Mouse (Mus musculus): ENCODE measurements around the gene Traf3ip3. TPM values are rescaled to one million over a fixed set of nuclear protein-coding genes. Genes with fewer than 3 reads are reported as not detected.
A peak's percentile ranks its signal among the peaks of the same experiment; 100 is the strongest.

The Traf3ip3 gene
- total and polyA plus RNA-seq, 3 experiments = 5.2 to 9.7 TPM; not detected in 1

GRCm38 (mm10) chr1:193198312-193198711 lies 3.2 kb downstream of the Traf3ip3 start:
- Histone ChIP-seq H3K9ac (ENCODE audit: control insufficient read depth, low read depth, low read length, poor library complexity, severe bottlenecking) (no peak overlapping the region), H3K79me2 (ENCODE audit: control insufficient read depth, insufficient read depth, low read length, poor library complexity) (no peaks in the 10 kb centered on the region), H3K36me3 (ENCODE audit: control insufficient read depth in 1 of 2, insufficient read depth in 2 of 2, low read length in 2 of 2) (peaks cover 0 to 21% of the 10 kb centered on the region in 2 experiments; a peak in 2 of 4 replicates), H3K4me3 (ENCODE audit: control insufficient read depth in 1 of 2, insufficient read depth in 1 of 2, low read depth in 2 of 2, low read length in 2 of 2) (no peak overlapping the region), H3K27me3 (ENCODE audit: control insufficient read depth in 1 of 2, insufficient read depth in 2 of 2, low read length in 2 of 2) (no peaks in the 10 kb centered on the region), H3K9me3 (replicated peaks; ENCODE audit: insufficient read depth, low read length) (no peaks in the 10 kb centered on the region), H3K4me1 (ENCODE audit: control insufficient read depth in 1 of 2, insufficient read depth in 2 of 2, low read length in 2 of 2) (peaks cover 0 to 30% of the 10 kb centered on the region in 2 experiments; a peak in 3 of 4 replicates), H3K27ac (ENCODE audit: control insufficient read depth, low read depth, low read length) (no peak overlapping the region)
- TF ChIP-seq MEF2A (IDR thresholded peaks at IDR 0.05; ENCODE audit: extremely low read depth, insufficient replicate concordance, low read depth, low read length, poor library complexity, severe bottlenecking) (peak; percentile 34; the same call in 1 of the 2 replicates), CTCF (IDR thresholded peaks at IDR 0.05 in 2 of 3, conservative IDR thresholded peaks at IDR 0.05 in 1 of 3; ENCODE audit: control insufficient read depth in 1 of 3, insufficient read depth in 1 of 3, low read depth in 2 of 3, low read length in 3 of 3, poor library complexity in 1 of 3, severe bottlenecking in 1 of 3) (peak in 1 of 3 experiments; percentile 4; a peak in 1 of 6 replicates), POLR2A (IDR thresholded peaks at IDR 0.05; ENCODE audit: control insufficient read depth in 1 of 2, insufficient read depth in 1 of 2, low read depth in 1 of 2, low read length in 2 of 2, poor library complexity in 1 of 2) (no peak), USF2 (IDR thresholded peaks at IDR 0.05; ENCODE audit: borderline replicate concordance in 1 of 2, insufficient read depth in 1 of 2, low read depth in 1 of 2, low read length in 2 of 2) (no peak), MAFK (IDR thresholded peaks at IDR 0.05; ENCODE audit: borderline replicate concordance, low read depth, low read length) (no peak)
- DNase-seq (ENCODE audit: low read depth, low spot score) = peak; percentile 18

- no peaks in the 10 kb centered on the region for H3K27me3 ChIP-seq (ENCODE audit: control insufficient read depth in 1 of 2, insufficient read depth in 2 of 2, low read length in 2 of 2)
- no peaks in the 10 kb centered on the region for H3K9me3 ChIP-seq (replicated peaks; ENCODE audit: insufficient read depth, low read length)
- H3K9ac ChIP-seq (ENCODE audit: control insufficient read depth, low read depth, low read length, poor library complexity, severe bottlenecking) = no peak overlapping the region
- no peak overlapping the region for H3K4me3 ChIP-seq (ENCODE audit: control insufficient read depth in 1 of 2, insufficient read depth in 1 of 2, low read depth in 2 of 2, low read length in 2 of 2)
- H3K36me3 ChIP-seq (ENCODE audit: control insufficient read depth in 1 of 2, insufficient read depth in 2 of 2, low read length in 2 of 2) = peaks cover 0 to 21% of the 10 kb centered on the region in 2 experiments; a peak in 2 of 4 replicates
- DNase-seq (ENCODE audit: low read depth, low spot score) = peak; percentile 20
- no peaks in the 10 kb centered on the region for H3K79me2 ChIP-seq (ENCODE audit: control insufficient read depth, insufficient read depth, low read length, poor library complexity)
- TF ChIP-seq TCF12 (IDR thresholded peaks at IDR 0.05; ENCODE audit: low read depth, low read length) (peak; percentile 16; the same call in 1 of the 2 replicates), GABPA (IDR thresholded peaks at IDR 0.05; ENCODE audit: low read depth, low read length) (no peak), TAL1 (IDR thresholded peaks at IDR 0.05; ENCODE audit: low read length) (peak; percentile 53), EP300 (IDR thresholded peaks at IDR 0.05; ENCODE audit: low read depth in 1 of 2, low read length in 2 of 2) (peak in 1 of 2 experiments; percentile 61; a peak in 2 of 4 replicates)
- no peak overlapping the region for H3K27ac ChIP-seq (ENCODE audit: control insufficient read depth, low read depth, low read length)
- H3K4me1 ChIP-seq (ENCODE audit: control insufficient read depth in 1 of 2, insufficient read depth in 2 of 2, low read length in 2 of 2) = peaks cover 0 to 30% of the 10 kb centered on the region in 2 experiments; a peak in 3 of 4 replicates
Observed at GRCm38 (mm10) chr1:193197494-193198205, 3.9 kb downstream of the Traf3ip3 start.

- TF ChIP-seq MAFK (IDR thresholded peaks at IDR 0.05; ENCODE audit: borderline replicate concordance, low read depth, low read length) = no peak
- TF ChIP-seq USF2 (IDR thresholded peaks at IDR 0.05; ENCODE audit: borderline replicate concordance in 1 of 2, insufficient read depth in 1 of 2, low read depth in 1 of 2, low read length in 2 of 2) = no peak
- TF ChIP-seq POLR2AphosphoS5 (IDR thresholded peaks at IDR 0.05; ENCODE audit: borderline replicate concordance, low read depth, low read length) = no peak
- TF ChIP-seq ZKSCAN1 (IDR thresholded peaks at IDR 0.05; ENCODE audit: low read depth, low read length) = no peak
- TF ChIP-seq TCF12 (IDR thresholded peaks at IDR 0.05; ENCODE audit: low read depth, low read length) = no peak
- Histone ChIP-seq H3K9me3 (replicated peaks; ENCODE audit: insufficient read depth, low read length) (no peaks in the 10 kb centered on the region), H3K27me3 (ENCODE audit: control insufficient read depth in 1 of 2, insufficient read depth in 2 of 2, low read length in 2 of 2) (no peaks in the 10 kb centered on the region), H3K9ac (ENCODE audit: control insufficient read depth, low read depth, low read length, poor library complexity, severe bottlenecking) (no peak overlapping the region), H3K79me2 (ENCODE audit: control insufficient read depth, insufficient read depth, low read length, poor library complexity) (no peaks in the 10 kb centered on the region), H3K27ac (ENCODE audit: control insufficient read depth, low read depth, low read length) (no peak overlapping the region), H3K4me1 (ENCODE audit: control insufficient read depth in 1 of 2, insufficient read depth in 2 of 2, low read length in 2 of 2) (peaks cover 0 to 12% of the 10 kb centered on the region in 2 experiments; a peak in 3 of 4 replicates), H3K36me3 (ENCODE audit: control insufficient read depth in 1 of 2, insufficient read depth in 2 of 2, low read length in 2 of 2) (peaks cover 0 to 8% of the 10 kb centered on the region in 2 experiments; a peak in 1 of 4 replicates), H3K4me3 (ENCODE audit: control insufficient read depth in 1 of 2, insufficient read depth in 1 of 2, low read depth in 2 of 2, low read length in 2 of 2) (no peak overlapping the region)
- no peak for DNase-seq (ENCODE audit: low read depth, low spot score)
Observed at GRCm38 (mm10) chr1:193195169-193195810, 6.2 kb downstream of the Traf3ip3 start.

Data from MEL (cell line).